Mouse (Mus musculus): ENCODE data around the gene Gas8.
"Not testable (repeated sequence)": the region's sequence is repeated elsewhere in the genome, so short reads cannot be mapped to it uniquely, and the experiment has no call there.

The Gas8 gene

DNA sequence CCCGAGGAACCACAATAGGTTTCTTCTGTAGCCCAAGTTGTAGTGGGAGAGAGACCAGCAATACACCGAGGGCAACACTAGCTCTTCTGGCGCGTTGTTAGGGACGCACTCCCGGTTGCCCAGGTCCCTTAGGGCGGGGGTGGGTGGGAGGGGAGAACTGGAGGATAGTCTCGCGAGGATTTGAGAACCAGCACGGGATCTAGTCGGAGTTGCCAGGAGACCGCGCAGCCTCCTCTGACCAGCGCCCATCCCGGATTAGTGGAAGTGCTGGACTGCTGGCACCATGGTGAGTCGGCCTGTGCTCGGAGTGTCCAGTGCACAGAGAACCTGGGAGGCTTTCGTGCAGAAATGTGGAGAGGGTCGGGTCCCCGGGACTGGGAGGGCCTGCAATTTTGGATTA, at the start of gene Gas8:
TSS of gene Gas8 (plus strand) at position 168 of the 400 bp plus-strand sequence.
- peak; percentile 90 for DNase-seq (ENCODE audit: low read depth)

DNA sequence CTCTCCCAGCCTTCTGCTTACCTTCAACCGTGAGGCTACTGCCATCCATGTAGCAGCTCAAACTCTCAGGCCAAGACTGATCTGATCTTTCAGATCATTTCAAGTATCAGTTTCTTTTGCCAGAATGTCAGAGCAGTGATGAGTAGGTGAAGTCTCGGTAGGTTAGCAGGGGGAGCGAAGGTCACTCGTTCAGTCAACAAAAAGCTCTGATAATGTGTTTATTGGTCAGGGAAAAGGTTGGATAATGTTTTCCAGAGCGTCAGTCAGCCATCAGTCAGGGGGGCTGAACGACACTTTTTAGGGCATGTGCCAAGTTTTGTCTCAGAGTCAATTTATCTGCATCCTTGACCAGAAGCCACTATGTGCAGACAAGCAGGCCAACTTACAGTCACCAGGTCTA, 45.6 kb upstream of the Gas8 start:
- not testable (repeated sequence) for DNase-seq (ENCODE audit: low read depth)

DNA sequence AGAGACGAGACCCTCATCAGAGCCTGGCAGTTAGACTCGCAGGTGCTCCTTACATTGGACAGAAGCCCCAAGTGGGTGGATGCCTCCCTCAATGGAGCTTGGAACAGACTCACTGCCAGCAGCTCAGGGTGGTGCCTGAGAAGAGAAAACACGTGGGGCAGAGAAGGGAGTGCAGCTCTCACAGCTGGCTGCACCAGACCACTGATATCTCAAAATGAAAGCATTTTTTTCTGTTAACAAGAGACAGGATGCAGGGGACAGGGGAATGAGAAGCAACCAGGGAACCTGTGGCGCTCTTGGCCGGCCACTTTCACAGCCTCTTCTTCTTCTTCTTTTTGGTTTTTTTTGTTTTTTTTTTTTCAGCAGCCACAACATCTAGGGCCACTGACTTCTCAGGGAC, 44.1 kb upstream of the Gas8 start:
- not testable (repeated sequence) for DNase-seq (ENCODE audit: low read depth)

GRCm38 (mm10) chr8:123476911-123477736, 41.5 kb upstream of the Gas8 start:
- no peak for DNase-seq (ENCODE audit: low read depth)

DNA sequence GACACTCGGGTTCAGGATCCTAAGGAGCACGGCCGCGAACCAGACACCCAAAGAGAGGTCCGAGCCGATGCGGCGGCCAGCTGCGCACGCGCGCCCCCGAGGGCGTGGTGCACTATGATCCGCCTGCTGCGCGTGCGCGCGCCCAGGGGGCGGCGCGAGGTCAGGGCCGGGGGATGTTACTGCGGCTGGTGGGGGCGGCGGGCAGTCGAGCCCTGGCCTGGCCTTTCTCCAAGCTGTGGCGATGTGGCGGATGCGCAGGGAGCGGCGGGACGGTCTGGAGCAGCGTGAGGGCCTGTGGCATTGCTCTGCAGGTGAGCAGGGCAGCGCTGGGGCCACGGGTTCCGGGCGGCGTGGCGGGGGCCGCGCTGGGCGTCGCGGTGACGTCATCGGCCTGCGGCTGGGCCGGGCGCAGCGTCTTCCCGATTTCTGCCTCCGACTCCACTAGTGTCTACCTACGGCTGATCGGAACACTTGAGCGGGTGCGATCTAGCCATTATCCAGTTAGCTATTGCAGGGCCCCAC, 40.8 kb upstream of the Gas8 start, which contains the start of gene Afg3l1:
TSS of gene Afg3l1 (plus strand) at position 167 of the 522 bp plus-strand sequence.
- peak; percentile 80 for DNase-seq (ENCODE audit: low read depth)

DNA sequence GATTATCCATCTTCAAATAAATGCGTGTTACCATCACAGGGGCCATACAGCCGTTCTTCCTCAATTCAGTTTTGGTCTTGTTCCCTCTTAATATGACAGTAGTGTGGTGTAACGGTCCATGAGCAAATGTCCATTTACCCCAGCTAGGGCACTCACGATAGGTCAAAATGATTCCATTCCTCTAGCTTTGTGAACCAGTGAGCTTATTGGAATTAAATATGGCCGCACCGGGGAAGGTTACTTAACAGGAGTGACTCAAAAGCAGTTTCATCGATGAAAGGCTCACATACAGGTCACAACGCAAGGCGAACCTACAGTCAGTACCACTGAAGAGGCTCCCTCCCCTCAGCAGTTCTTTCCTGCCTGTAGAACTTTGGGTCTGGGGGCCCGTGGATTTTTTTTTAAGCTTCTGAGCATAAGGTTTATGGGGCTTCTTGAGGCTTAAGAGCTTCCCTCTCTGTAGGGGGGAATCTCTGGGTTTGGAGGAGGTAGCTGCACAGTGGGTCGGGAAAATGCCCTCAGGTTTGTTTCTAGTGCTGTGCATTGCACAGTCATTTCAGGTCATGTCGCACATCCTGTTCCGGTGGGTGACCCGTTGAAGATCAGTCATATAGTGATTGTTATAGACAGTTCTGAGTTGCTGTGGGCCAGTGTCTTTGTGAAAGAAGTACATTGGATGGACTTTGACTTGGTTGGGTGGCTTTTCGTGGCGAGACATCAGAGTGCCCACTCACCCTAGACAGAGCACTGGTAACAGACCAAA, 40.0 kb upstream of the Gas8 start:
- peak; percentile 26 for DNase-seq (ENCODE audit: low read depth)

GRCm38 (mm10) chr8:123482627-123483026, 36.0 kb upstream of the Gas8 start:
- no peak for DNase-seq (ENCODE audit: low read depth)

GRCm38 (mm10) chr8:123491280-123492075, 27.2 kb upstream of the Gas8 start:
- no peak for DNase-seq (ENCODE audit: low read depth)

DNA sequence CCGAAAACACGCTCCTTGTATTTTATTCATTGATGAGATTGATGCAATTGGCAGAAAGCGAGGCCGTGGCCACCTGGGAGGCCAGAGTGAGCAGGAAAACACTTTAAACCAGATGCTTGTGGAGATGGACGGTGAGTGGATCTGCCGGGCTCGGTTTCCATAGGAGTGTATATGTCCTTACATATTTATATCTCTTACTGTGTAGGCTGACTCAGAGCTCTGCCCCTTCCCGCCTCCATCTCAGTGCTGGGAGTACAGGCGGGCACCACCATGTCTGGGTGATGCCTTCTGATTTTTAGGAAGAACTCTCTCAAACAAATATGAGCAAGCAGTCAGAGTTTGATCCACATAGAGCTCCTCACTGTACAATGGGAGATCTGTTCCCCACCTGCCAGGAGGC, 25.7 kb upstream of the Gas8 start:
- no peak for DNase-seq (ENCODE audit: low read depth)

DNA sequence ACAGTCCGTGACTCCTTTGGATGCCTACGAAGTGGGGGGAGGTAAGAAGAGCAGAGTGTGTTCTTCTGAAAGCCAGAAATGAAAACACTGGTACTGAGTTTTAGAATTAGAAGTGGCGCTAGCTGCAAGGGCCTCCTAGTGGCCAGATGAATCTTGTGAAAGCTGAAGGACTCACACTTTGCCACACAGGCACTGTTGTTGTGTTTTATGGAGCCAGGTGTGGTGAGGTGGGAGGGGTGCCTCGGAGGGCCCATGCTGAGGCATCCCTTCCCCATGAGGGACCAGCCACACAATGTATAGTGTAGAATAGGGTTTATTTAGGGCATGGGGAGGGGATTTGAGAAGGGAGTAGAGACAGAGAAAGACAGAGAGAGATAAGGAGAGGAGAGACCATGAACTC, 20.9 kb upstream of the Gas8 start:
- no peak for DNase-seq (ENCODE audit: low read depth)

DNA sequence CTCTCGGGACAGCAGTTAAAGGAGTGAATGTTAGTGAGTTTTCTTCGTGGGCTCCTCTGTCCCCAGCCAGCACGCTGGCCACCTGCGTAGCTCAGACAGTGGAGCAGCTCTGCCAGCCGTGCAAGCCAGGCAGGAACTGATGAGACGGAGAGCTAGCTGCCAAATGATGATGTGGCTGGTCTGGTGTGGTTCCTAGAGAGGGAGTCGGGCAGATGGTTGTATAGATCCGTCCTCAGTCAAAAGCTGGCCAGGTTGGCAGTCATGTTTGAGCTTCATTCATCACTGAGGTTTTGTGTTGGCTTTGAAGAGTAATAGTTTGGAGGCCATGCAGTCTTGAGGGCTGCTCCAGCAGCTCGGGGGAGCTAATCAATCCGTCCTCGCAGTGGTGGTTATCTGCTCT, 19.7 kb upstream of the Gas8 start:
- no peak for DNase-seq (ENCODE audit: low read depth)

GRCm38 (mm10) chr8:123499556-123499955, 19.1 kb upstream of the Gas8 start:
- DNase-seq (ENCODE audit: low read depth): no peak

DNA sequence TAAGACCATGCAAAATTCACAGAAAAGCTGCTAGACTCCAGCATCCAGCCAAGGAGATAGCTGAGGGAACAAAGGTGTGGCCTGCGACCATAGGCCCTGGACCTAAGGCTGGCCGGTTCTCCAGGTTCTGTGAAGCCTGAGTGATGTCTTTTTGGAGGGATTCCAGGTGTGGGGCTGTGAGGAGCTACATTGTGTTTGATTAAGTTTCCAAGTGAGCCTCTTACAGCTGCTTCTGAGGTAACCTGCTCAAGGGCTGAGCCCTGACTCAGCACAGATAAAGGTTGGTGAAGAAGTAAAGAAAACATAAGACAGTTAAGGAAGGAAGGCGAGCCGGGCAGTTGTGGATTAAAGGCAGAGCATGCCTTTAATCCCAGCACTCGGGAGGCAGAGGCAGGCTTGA, 16.4 kb upstream of the Gas8 start:
- DNase-seq (ENCODE audit: low read depth): no peak

DNA sequence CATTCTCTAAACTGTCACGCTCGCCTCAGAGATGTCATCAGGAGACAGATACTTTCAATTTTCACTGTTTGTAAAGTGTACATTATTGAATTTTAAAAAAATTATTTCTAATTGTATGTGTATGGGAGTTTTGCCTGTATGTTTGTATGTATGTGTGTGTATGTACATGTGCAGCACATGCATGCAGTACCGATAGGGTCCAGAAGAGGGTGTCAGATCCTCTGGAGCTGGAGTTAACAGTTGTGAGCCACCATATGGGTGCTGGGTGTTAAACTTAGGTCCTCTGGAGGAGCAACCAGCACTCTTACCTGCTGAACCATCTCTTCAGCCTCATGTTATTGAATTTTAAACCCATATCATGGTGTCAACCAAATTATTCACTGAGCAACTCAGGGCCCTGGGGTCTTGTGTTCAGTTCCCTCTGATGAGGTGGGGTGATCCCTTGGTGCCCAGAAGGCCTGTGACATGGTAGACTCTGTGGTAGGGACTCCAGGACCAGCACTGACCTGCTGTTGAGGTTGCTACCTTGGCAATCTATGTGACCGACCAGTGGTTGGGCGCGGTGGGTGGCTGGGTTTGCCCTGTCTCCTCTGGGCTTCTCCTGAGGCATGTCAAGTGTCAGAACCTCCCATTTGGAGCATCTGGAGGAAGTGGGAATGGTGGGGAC, 14.7 kb upstream of the Gas8 start:
- no peak for DNase-seq (ENCODE audit: low read depth)

GRCm38 (mm10) chr8:123504591-123505195, 13.9 kb upstream of the Gas8 start:
- DNase-seq (ENCODE audit: low read depth): no peak

DNA sequence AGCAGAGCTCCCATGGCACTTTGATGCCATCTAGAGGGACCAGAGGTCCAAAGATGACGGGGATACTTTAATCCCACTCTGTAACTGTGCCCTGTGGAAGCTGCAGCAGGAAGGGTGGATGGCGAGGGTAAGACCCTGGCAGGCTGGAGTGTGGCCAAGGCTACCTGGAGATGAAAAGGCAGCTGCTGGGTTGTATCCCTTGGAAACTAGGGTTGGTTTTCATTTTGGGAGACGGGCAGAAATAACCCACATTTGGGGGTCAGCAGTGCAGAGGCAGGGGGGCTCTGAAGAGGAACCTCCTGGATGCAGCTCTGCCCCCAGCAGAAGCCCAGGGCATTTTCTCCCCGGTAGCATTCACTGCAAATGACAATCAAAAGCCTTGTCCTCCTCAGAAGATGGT, 13.4 kb upstream of the Gas8 start:
- DNase-seq (ENCODE audit: low read depth): no peak

DNA sequence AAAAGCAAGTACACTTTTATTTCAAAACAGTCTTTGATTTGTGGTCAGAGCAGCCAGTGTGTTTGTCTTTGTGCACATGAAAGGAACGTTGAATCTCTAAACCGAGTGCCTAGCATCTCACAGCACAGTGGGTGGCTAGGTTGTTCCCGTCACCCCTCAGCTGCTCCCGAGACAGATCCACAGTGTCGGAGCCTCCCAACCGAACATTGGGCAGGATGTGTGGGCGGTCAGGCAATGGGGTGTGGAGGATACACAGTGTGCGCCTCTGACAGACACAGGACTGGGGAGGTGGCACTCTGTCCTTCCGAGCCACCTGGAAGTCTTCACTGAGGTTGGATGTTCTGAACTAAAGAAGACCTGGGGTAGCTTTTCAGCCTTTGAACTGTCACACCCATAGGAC, 12.9 kb upstream of the Gas8 start:
- no peak for DNase-seq (ENCODE audit: low read depth)

DNA sequence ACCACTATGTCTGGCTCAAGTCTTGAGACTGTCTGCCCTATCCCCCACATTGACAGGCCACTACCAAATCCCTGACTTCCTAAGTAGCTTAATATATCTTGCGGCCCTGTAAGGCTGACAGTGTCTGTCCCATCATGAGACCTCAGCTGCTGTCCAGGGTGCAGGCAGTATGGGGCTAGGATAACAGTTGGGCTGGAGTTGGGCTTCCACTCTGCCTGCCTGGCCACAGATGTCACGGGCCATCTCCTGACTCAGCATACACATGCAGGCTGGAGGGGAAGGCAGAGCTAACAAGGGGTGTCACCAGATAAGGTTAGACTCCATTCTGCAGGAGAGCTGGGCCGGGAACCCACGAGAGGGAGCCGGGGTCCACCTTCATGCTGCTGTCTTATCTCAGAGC, 11.5 kb upstream of the Gas8 start:
- no peak for DNase-seq (ENCODE audit: low read depth)

GRCm38 (mm10) chr8:123510819-123511218, 7.8 kb upstream of the Gas8 start:
- DNase-seq (ENCODE audit: low read depth): no peak

- no peak for DNase-seq (ENCODE audit: low read depth)
These were observed 4.5 kb upstream of the Gas8 start for GRCm38 (mm10) chr8:123514136-123514535.

Measured in c-Kit-positive CD71-negative TER-119-negative erythroid progenitor cells, embryonic 14.5 days (primary cell).